Mouse (Mus musculus): ENCODE results near the gene Tmem183a.

GRCm38 (mm10) chr1:134318261-134318660 lies 43.5 kb downstream of the Tmem183a start:
- no peak for TF ChIP-seq CTCF (IDR thresholded peaks at IDR 0.05; ENCODE audit: borderline replicate concordance, control insufficient read depth, extremely low read depth, insufficient read depth, low read length, poor library complexity)
- no peak for TF ChIP-seq POLR2A (IDR thresholded peaks at IDR 0.05; ENCODE audit: control insufficient read depth, extremely low read depth, insufficient read depth, low read length, poor library complexity)
